Mouse (Mus musculus): ENCODE data around the gene Gpha2. TPM values are rescaled to one million over a fixed set of nuclear protein-coding genes. Genes with fewer than 3 reads are reported as not detected.
A peak's percentile ranks its signal among the peaks of the same experiment; 100 is the strongest.

The Gpha2 gene
- polyA plus RNA-seq (2015; fragmentation: Nextera tagmentation; extraction: Ambion mirVana) = 0.62 TPM in 2 replicates

DNA sequence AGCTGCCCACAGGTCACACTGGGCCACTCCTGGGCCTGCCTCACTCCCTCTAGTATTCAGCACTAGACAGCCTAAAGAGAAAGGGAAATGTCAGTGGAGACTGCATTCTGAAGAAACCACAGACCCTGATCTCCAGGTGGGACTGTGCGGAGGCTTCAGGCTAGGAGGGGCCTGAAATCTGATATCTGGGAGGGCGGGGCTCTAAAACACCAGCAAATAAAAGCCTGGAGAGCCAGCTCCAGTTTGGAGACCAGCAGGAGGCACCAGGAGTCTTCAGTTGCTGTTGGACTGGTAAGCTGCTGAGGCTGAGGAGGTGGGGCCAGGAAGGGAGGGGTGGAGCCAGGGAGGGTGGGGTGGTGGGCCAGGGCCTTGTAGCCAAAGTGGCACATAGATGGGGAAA lies at the start of gene Gpha2:
Gene Gpha2, plus strand, starts transcription at position 246 of the 400 bp plus-strand sequence.
- Histone ChIP-seq H3K4me3 (replicated peaks) (no peak within 1 kb of the TSS), H3K9ac (no peak within 1 kb of the TSS), H3K4me2 (no peak within 1 kb of the TSS), H3K4me1 (no peaks in the 10 kb centered on the region), H3K27me3 (replicated peaks) (no peaks in the 10 kb centered on the region), H3K9me3 (no peaks in the 10 kb centered on the region), H3K36me3 (peaks cover 20% of the 10 kb centered on the region), H3K27ac (no peak within 1 kb of the TSS)
- ATAC-seq (ENCODE audit: insufficient read depth, low FRiP score, low read depth) = peak; percentile 24; the same call in 1 of the 2 replicates
- 15% methylated on average over 2 of the region's 2 CpGs for WGBS

DNA sequence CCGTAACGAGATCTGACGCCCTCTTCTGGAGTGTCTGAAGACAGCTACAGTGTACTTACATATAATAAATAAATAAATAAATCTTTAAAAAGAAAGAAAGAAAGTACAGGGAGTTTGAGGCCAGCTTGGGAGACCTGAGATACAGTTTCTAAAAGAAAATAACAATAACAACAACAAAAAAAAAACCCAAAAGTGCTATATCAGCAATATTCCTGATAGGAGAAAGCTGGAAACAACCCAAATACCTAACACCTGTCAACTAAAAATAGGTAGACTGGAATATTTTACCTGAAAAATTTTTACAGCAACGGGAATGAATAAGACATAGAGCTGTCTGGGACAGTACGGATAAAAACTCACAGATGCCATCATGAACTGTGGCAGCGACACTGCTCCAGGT lies 47.4 kb upstream of the Gpha2 start:
- Histone ChIP-seq H3K4me2 (no peak overlapping the region), H3K9ac (no peak overlapping the region), H3K27ac (no peak overlapping the region), H3K27me3 (replicated peaks) (no peaks in the 10 kb centered on the region), H3K36me3 (no peaks in the 10 kb centered on the region), H3K4me1 (no peaks in the 10 kb centered on the region), H3K4me3 (replicated peaks) (no peak overlapping the region), H3K9me3 (no peaks in the 10 kb centered on the region)
- 83% methylated on average over 6 of the region's 6 CpGs for WGBS
- ATAC-seq (ENCODE audit: insufficient read depth, low FRiP score, low read depth) = no peak

DNA sequence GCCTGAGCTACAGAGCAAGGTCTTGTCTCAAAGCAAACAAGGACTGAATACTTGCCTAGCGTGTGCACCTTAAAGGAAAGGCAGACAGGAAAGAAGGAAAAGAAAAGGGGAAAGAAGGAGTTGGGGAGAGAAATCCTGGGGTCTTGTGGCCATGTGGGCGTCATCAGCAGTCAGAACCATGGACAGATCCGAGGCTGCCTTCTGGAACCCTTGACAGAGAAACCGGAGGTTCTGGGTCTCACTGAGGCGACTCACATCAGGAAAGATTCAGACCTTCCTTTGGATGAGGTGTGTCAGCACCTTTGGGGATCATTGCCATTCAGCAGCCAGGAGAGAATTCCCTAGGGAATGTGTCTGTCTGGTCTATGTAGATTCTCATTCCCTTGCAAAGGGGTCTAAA lies 44.6 kb upstream of the Gpha2 start:
- Histone ChIP-seq H3K4me3 (replicated peaks) (no peak overlapping the region), H3K27me3 (replicated peaks) (no peaks in the 10 kb centered on the region), H3K9ac (no peak overlapping the region), H3K36me3 (no peaks in the 10 kb centered on the region), H3K4me1 (no peaks in the 10 kb centered on the region), H3K27ac (no peak overlapping the region), H3K9me3 (no peaks in the 10 kb centered on the region), H3K4me2 (no peak overlapping the region)
- ATAC-seq (ENCODE audit: insufficient read depth, low FRiP score, low read depth) = no peak
- 10% methylated on average over 5 of the region's 5 CpGs for WGBS

DNA sequence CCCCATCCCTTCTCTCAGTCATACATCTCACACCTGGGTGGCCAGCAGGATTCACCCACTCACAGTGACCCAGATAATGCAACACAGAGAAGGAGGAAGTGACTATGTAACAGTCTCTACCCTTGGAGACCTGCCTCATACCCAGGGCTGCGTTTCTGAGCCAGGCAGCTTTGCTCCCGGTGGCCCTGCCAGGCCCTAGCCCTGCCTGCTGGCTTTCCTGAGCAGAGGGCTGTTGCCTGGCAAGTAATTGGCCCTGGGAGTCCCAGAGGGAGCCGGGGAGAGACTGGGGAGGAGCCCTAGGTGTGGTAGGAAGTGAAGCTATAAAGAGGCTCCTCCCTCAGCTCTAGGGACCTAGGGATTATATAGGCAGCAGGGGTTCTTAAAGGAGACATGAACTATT lies 43.6 kb upstream of the Gpha2 start:
- peak; percentile 60; the same call in 1 of the 2 replicates for ATAC-seq (ENCODE audit: insufficient read depth, low FRiP score, low read depth)

DNA sequence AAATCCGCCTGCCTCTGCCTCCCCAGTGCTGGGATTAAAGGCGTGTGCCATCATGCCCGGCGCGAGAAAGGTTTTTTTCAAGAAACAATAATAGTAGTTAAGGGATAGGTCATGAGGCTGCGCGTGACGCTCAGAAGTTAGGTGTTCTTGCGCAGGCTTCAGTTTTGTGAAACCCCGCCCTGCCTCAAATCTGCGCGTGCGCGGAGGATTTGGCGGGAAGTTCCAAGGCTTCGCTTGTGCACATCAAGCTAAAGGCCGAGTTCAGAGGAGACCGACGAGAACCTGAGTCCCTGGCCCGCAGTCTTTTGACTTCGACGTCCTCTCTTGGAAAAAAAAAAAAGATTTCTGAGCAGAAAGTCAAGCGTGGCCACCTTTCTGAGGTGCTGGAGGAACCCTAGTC lies 42.0 kb upstream of the Gpha2 start, which contains the start of gene Majin:
Gene Majin, plus strand, starts transcription at position 258 of the 400 bp plus-strand sequence.
- Histone ChIP-seq H3K27me3 (replicated peaks) (no peaks in the 10 kb centered on the region), H3K4me2 (no peak within 1 kb of the TSS), H3K4me3 (replicated peaks) (no peak within 1 kb of the TSS), H3K9me3 (no peaks in the 10 kb centered on the region), H3K36me3 (no peaks in the 10 kb centered on the region), H3K27ac (no peak within 1 kb of the TSS), H3K9ac (no peak within 1 kb of the TSS), H3K4me1 (no peaks in the 10 kb centered on the region)
- no peak for ATAC-seq (ENCODE audit: insufficient read depth, low FRiP score, low read depth)
- 82% methylated on average over 23 of the region's 23 CpGs for WGBS

More for the DNA sequence above, 43.6 kb upstream of the Gpha2 start:
- Histone ChIP-seq H3K4me3 (replicated peaks) (no peak overlapping the region), H3K4me1 (no peaks in the 10 kb centered on the region), H3K4me2 (no peak overlapping the region), H3K9me3 (no peaks in the 10 kb centered on the region), H3K27me3 (replicated peaks) (no peaks in the 10 kb centered on the region), H3K9ac (no peak overlapping the region), H3K27ac (no peak overlapping the region), H3K36me3 (no peaks in the 10 kb centered on the region)
- WGBS = 17% methylated on average over 3 of the region's 3 CpGs

DNA sequence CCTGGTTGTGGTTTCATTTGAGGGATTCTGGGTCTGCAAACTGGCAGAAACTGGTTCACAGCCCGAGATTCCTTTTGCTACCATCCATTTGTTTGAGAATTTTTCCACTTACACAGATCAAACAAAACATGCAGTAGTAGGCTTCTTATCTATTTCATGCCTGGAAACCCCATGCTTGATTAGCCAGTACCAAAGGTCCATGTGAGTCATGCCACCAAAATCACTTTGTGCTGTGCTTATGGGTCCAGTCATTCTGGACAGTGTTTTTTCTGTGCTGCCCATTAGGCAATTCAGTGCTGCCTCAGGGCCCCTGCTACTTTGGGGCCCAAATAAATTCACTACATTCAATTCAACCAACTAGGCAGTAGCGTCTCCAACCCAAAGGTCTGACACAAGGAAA lies 21.9 kb upstream of the Gpha2 start:
- Histone ChIP-seq H3K9ac (no peak overlapping the region), H3K27me3 (replicated peaks) (no peaks in the 10 kb centered on the region), H3K4me3 (replicated peaks) (no peak overlapping the region), H3K4me2 (no peak overlapping the region), H3K4me1 (no peaks in the 10 kb centered on the region), H3K9me3 (no peaks in the 10 kb centered on the region), H3K27ac (no peak overlapping the region), H3K36me3 (no peaks in the 10 kb centered on the region)
- 81% methylated on average over 2 of the region's 2 CpGs for WGBS
- ATAC-seq (ENCODE audit: insufficient read depth, low FRiP score, low read depth) = no peak

DNA sequence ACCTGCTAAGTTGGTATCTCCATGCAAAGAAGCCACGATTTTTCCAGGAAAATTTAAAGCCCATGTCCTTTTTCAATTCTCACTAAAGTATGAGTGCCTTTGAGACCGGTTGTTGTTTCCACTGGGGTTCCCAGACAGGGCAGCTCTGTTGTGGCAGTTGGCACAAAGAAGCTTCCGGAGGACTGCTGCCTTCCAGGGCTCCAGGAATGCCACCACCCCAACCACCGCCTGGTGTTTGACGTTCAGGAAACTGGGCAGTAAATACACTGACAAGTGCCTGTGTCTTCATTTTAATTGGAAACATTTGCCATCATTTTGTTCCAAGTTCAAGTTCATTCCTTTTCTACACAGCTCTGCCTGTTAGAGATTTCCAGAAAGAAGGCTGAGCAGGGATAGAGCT lies 19.5 kb upstream of the Gpha2 start:
- Histone ChIP-seq H3K4me1 (no peaks in the 10 kb centered on the region), H3K27me3 (replicated peaks) (no peaks in the 10 kb centered on the region), H3K4me3 (replicated peaks) (no peak overlapping the region), H3K9ac (no peak overlapping the region), H3K27ac (no peak overlapping the region), H3K36me3 (no peaks in the 10 kb centered on the region), H3K9me3 (no peaks in the 10 kb centered on the region), H3K4me2 (no peak overlapping the region)
- no peak for ATAC-seq (ENCODE audit: insufficient read depth, low FRiP score, low read depth)
- WGBS = 69% methylated on average over 5 of the region's 5 CpGs

DNA sequence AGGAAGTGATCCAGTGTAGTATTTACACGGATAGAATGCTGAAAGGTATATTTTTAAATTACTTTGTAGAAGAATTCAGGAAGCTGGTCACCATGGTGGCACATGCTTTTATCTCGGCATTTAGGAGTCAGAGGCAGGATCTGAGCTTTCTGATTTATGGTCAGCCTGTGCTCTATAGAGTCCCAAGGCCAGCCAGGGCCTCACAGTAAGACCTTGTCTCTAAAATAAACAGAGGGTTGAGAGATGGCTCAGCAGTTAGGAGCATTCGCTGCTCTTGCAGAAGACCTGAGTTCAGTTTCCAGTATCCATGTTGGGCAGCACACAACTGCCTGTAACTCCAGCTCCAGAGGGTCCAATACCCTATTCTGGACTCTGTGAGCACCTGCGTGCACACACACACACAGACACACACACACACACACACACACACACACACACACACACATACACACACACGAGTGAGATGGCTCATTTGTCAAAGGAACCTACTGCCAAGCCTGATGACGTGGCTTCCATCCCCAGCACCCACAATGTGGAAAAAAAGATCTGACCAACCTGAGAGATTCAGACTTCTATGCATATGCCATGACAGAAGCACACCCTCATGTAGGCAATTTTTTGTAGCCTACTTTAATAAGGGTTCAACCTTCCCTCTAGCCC lies 10.0 kb upstream of the Gpha2 start:
- no peak overlapping the region for H3K4me2 ChIP-seq
- H3K27ac ChIP-seq = no peak overlapping the region
- no peaks in the 10 kb centered on the region for H3K27me3 ChIP-seq (replicated peaks)
- no peaks in the 10 kb centered on the region for H3K9me3 ChIP-seq
- WGBS = 49% methylated on average over 6 of the region's 6 CpGs
- H3K4me3 ChIP-seq (replicated peaks) = no peak overlapping the region
- no peak overlapping the region for H3K9ac ChIP-seq
- no peaks in the 10 kb centered on the region for H3K36me3 ChIP-seq
- ATAC-seq (ENCODE audit: insufficient read depth, low FRiP score, low read depth) = no peak
- H3K4me1 ChIP-seq = no peaks in the 10 kb centered on the region

DNA sequence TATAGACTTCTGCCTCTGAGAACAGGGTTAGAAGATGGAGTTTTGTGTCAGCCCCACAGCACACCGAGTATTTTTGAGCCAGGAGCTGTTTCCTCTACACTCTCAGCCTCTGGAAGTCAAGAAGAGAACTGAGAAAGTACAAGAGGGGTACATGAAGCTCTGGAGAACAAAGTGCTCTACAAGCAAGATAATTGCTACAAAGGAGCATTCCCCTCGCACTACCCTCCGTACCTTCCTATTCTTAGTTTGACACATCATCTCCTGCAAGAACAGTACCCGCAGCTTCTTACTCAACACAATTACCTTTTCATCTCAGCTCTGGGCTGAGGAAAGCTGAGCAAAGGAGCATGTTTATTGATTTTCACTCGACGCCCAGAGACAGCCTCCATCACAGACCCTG lies 7.6 kb upstream of the Gpha2 start:
- H3K27me3 ChIP-seq (replicated peaks) = no peaks in the 10 kb centered on the region
- no peak overlapping the region for H3K27ac ChIP-seq
- no peak overlapping the region for H3K4me2 ChIP-seq
- H3K9ac ChIP-seq = no peak overlapping the region
- WGBS = 65% methylated on average over 6 of the region's 6 CpGs
- ATAC-seq (ENCODE audit: insufficient read depth, low FRiP score, low read depth) = no peak
- H3K9me3 ChIP-seq = no peaks in the 10 kb centered on the region
- H3K4me3 ChIP-seq (replicated peaks) = no peak overlapping the region
- no peaks in the 10 kb centered on the region for H3K36me3 ChIP-seq
- no peaks in the 10 kb centered on the region for H3K4me1 ChIP-seq

DNA sequence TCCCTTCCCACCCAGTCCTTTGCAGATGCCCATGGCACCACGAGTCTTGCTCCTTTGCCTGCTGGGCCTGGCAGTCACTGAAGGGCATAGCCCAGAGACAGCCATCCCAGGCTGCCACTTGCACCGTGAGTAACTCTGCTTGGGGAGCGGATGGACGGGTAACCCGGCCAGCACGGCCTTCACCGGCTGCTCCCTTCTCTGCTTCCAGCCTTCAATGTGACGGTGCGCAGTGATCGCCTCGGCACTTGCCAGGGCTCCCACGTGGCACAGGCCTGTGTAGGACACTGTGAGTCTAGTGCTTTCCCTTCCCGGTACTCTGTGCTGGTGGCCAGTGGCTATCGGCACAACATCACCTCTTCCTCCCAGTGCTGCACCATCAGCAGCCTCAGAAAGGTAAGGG lies 583 bp downstream of the Gpha2 start:
- no peak for ATAC-seq (ENCODE audit: insufficient read depth, low FRiP score, low read depth)
- Histone ChIP-seq H3K4me3 (replicated peaks) (no peak overlapping the region), H3K9me3 (no peaks in the 10 kb centered on the region), H3K27ac (no peak overlapping the region), H3K4me1 (no peaks in the 10 kb centered on the region), H3K27me3 (replicated peaks) (no peaks in the 10 kb centered on the region), H3K9ac (no peak overlapping the region), H3K36me3 (peaks cover 20% of the 10 kb centered on the region), H3K4me2 (no peak overlapping the region)
- 86% methylated on average over 14 of the region's 14 CpGs for WGBS

DNA sequence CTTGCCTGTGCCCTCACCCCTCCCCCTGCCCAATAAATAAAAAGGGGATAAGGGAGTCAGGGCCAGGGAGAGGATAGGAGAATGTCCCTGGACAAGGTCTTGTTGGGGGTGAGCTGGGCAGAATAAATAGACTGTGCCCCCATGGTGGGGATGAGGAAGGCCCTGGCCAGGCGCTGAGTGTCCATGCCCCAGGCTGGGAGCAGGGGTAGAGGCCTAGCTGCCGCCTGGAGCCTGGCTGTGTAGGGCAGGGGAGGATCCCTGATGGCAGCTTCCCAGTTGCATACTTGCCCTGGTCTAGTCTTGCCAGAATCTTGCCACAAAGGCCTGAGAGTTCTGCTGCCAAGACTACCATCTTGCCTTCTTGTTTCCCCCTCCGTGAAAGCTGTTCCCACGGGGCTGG lies 1.7 kb downstream of the Gpha2 start:
- Histone ChIP-seq H3K9ac (no peak overlapping the region), H3K9me3 (no peaks in the 10 kb centered on the region), H3K27me3 (replicated peaks) (no peaks in the 10 kb centered on the region), H3K4me2 (no peak overlapping the region), H3K36me3 (peaks cover 20% of the 10 kb centered on the region), H3K27ac (no peak overlapping the region), H3K4me3 (replicated peaks) (no peak overlapping the region), H3K4me1 (no peaks in the 10 kb centered on the region)
- ATAC-seq (ENCODE audit: insufficient read depth, low FRiP score, low read depth) = no peak
- WGBS = 88% methylated on average over 4 of the region's 4 CpGs

DNA sequence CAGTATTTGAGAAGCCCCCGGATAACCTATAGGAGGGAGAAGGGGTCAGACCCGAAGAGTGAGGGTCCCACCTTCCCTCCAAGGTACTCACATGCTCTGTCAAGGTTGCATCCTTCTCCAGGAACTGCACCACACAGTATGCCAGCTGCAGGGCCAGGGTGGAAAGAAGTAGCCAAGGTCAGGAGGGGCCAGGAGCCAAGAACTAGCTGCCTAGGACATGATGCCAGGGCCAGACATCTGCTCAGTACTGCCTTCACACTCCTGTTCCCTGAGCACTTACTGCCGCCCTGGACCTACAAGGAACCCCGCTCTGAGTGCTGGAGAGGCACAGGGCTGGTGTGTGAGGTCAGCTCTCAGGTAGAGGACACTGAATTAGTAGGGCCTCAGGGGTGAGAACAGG lies 4.2 kb downstream of the Gpha2 start:
- no peak overlapping the region for H3K9ac ChIP-seq
- no peak for ATAC-seq (ENCODE audit: insufficient read depth, low FRiP score, low read depth)
- peaks cover 23% of the 10 kb centered on the region for H3K36me3 ChIP-seq
- peaks cover 12% of the 10 kb centered on the region for H3K4me1 ChIP-seq
- no peaks in the 10 kb centered on the region for H3K27me3 ChIP-seq (replicated peaks)
- no peak overlapping the region for H3K4me2 ChIP-seq
- H3K9me3 ChIP-seq = no peaks in the 10 kb centered on the region
- no peak overlapping the region for H3K27ac ChIP-seq
- WGBS = 88% methylated on average over 4 of the region's 4 CpGs
- no peak overlapping the region for H3K4me3 ChIP-seq (replicated peaks)

DNA sequence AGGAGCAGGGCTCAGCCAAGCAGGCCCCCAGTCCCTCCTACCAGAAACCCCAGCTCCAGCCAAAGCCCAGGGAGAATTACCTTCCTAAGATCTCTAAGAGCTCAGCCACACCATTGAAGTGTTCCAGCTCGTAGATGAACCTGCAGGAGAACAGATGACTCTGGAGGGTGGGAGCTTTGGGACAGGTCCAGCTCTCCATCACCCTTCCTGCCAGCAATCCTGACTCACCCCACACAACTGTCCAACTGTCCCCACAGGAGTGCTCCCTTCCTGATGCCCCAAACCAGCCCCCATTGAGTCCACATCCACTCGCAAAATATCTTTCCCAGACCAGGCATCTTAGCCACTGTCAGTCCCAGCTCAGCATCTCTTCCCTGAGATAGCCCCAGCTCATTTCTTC lies 4.9 kb downstream of the Gpha2 start:
- ATAC-seq (ENCODE audit: insufficient read depth, low FRiP score, low read depth) = no peak
- H3K27me3 ChIP-seq (replicated peaks) = no peaks in the 10 kb centered on the region
- no peak overlapping the region for H3K9ac ChIP-seq
- H3K9me3 ChIP-seq = no peaks in the 10 kb centered on the region
- no peak overlapping the region for H3K27ac ChIP-seq
- no peak overlapping the region for H3K4me2 ChIP-seq
- H3K4me1 ChIP-seq = peaks cover 12% of the 10 kb centered on the region
- 87% methylated on average over 2 of the region's 2 CpGs for WGBS
- H3K36me3 ChIP-seq = peaks cover 23% of the 10 kb centered on the region
- H3K4me3 ChIP-seq (replicated peaks) = no peak overlapping the region
